Mouse (Mus musculus) liver, embryonic 16.5 days (tissue): Measurements from ENCODE around the gene Tie1. TPM values are rescaled to one million over a fixed set of nuclear protein-coding genes. Genes with fewer than 3 reads are reported as not detected.

Experiments used
- ATAC-seq: fragments of 200-750 bp; cut with Nextera tagmentation; 2 replicates; pipeline ENCODE4 v1.8.0; 2017; ENCODE audit warnings: low read depth, mild to moderate bottlenecking, moderate number of reproducible peaks, moderate library complexity
- H3K27ac ChIP-seq: fragments of 300-500 bp; sonication (generic); 2 replicates; pipeline ENCODE4 v1.5.1; 2014; ENCODE audit warnings: mild to moderate bottlenecking, low read length
- H3K27me3 ChIP-seq: fragments of 300-500 bp; sonication (generic); 2 replicates; pipeline ENCODE4 v1.6.1; 2014; ENCODE audit warnings: low read depth, low read length, mixed read lengths; ENCODE audit not compliant: control insufficient read depth, insufficient read depth
- H3K36me3 ChIP-seq: fragments of 300-500 bp; sonication (generic); 2 replicates; pipeline ENCODE4 v1.6.1; 2014; ENCODE audit warnings: mild to moderate bottlenecking; ENCODE audit not compliant: control insufficient read depth, insufficient read depth
- H3K4me1 ChIP-seq: fragments of 300-500 bp; sonication (generic); 2 replicates; pipeline ENCODE4 v1.6.1; 2014; ENCODE audit warnings: low read depth, low read length, mixed read lengths; ENCODE audit not compliant: control insufficient read depth
- H3K4me2 ChIP-seq: fragments of 300-500 bp; sonication (generic); 2 replicates; pipeline ENCODE4 v1.6.1; 2014; ENCODE audit warnings: low read depth, low read length, mixed read lengths
- H3K4me3 ChIP-seq: fragments of 300-500 bp; sonication (generic); 2 replicates; pipeline ENCODE4 v1.5.1; 2014; ENCODE audit warnings: low read depth, mild to moderate bottlenecking, low read length
- H3K9ac ChIP-seq: fragments of 300-500 bp; sonication (generic); 2 replicates; pipeline ENCODE4 v1.6.1; 2014; ENCODE audit warnings: low read depth, low read length
- H3K9me3 ChIP-seq: fragments of 300-500 bp; sonication (generic); replicated peaks from 2 replicates; pipeline ENCODE4 v1.6.1; 2016; ENCODE audit warnings: low read length; ENCODE audit not compliant: control insufficient read depth
- WGBS: fragments of 180-500 bp; shearing (Covaris S2); extraction: QIAGEN DNeasy Blood & Tissue Kit; methylation state at CpG from one replicate; pipeline ENCODE4 v1.1.7; 2014; ENCODE audit not compliant: insufficient replicate concordance; 5-methylcytosine and 5-hydroxymethylcytosine counted together
- polyA plus RNA-seq: library from polyadenylated mRNA; unstranded; fragments of >200 nt; fragmentation: Nextera tagmentation; extraction: Ambion mirVana; gene quantifications from 2 replicates; pipeline ENCODE4 v1.2.1, GENCODE M21; 2015

The Tie1 gene
- polyA plus RNA-seq, 1 experiment from 2014 or later, result 7.9 TPM

GRCm38 (mm10) chr4:118427768-118428451, 62.0 kb downstream of the Tie1 start, which contains the start of gene Elovl1:
Elovl1 (plus strand) TSS chr4:118428093.
- peak within 1 kb of the TSS; percentile 82 for H3K4me3 ChIP-seq
- WGBS, result 0% methylated on average over 28 of the region's 31 CpGs
- H3K27ac ChIP-seq, result peak within 1 kb of the TSS; percentile 92
- H3K27me3 ChIP-seq, result no peaks in the 10 kb centered on the region
- H3K36me3 ChIP-seq, result peaks cover 29% of the 10 kb centered on the region
- peak; percentile 91 for ATAC-seq
- H3K4me1 ChIP-seq, result peaks cover 77% of the 10 kb centered on the region
- no peaks in the 10 kb centered on the region for H3K9me3 ChIP-seq
- peak within 1 kb of the TSS; percentile 96 for H3K4me2 ChIP-seq
- peak within 1 kb of the TSS; percentile 92 for H3K9ac ChIP-seq

GRCm38 (mm10) chr4:118427415-118427767, 62.5 kb downstream of the Tie1 start:
- peak overlapping the region; percentile 96 for H3K4me2 ChIP-seq
- H3K4me1 ChIP-seq, result peaks cover 74% of the 10 kb centered on the region
- H3K36me3 ChIP-seq, result peaks cover 23% of the 10 kb centered on the region
- no peaks in the 10 kb centered on the region for H3K27me3 ChIP-seq
- peak overlapping the region; percentile 92 for H3K27ac ChIP-seq
- H3K9me3 ChIP-seq, result no peaks in the 10 kb centered on the region
- ATAC-seq, result peak; percentile 1
- peak overlapping the region; percentile 92 for H3K9ac ChIP-seq
- H3K4me3 ChIP-seq, result peak overlapping the region; percentile 82
- 9% methylated on average over 5 of the region's 5 CpGs for WGBS

DNA sequence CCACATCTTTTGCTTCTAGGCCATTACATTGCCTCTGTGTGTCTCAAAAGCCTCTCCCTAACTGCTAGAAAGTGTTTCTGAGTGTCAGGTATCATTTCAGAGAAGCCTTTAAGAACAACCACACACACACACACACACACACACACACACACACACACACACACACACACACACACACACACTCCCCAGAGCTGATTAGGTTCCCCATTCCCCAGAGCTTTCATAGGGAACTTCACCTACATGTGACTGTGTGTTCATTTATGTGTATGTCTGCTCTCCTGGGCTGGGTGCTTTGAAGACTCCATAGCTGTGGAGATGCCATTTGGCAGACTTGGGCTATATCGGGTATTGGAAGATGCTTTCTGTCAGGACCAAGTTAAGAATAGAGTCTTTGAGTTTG, 64.5 kb downstream of the Tie1 start:
- H3K36me3 ChIP-seq, result peaks cover 3% of the 10 kb centered on the region

GRCm38 (mm10) chr4:118424541-118425160, 65.2 kb downstream of the Tie1 start:
- Histone ChIP-seq H3K9me3 (no peaks in the 10 kb centered on the region), H3K27ac (peak overlapping the region; percentile 90), H3K27me3 (no peaks in the 10 kb centered on the region), H3K9ac (peak overlapping the region; percentile 40; the same call in 1 of the 2 replicates), H3K36me3 (peaks cover 2% of the 10 kb centered on the region; the same call in 1 of the 2 replicates), H3K4me3 (no peak overlapping the region), H3K4me1 (peaks cover 54% of the 10 kb centered on the region), H3K4me2 (peak overlapping the region; percentile 37)
- 16% methylated on average over 4 of the region's 4 CpGs for WGBS
- peak; percentile 60 for ATAC-seq

More for the DNA sequence above, 64.5 kb downstream of the Tie1 start:
- Histone ChIP-seq H3K9ac (no peak overlapping the region), H3K9me3 (no peaks in the 10 kb centered on the region), H3K4me1 (peaks cover 61% of the 10 kb centered on the region), H3K27me3 (no peaks in the 10 kb centered on the region), H3K4me3 (no peak overlapping the region), H3K27ac (peak overlapping the region; percentile 90), H3K4me2 (no peak overlapping the region)
- no peak for ATAC-seq
- WGBS, result 79% methylated on average over 1 of the region's 1 CpGs

GRCm38 (mm10) chr4:118421384-118421783, 68.5 kb downstream of the Tie1 start:
- ATAC-seq, result no peak
- Histone ChIP-seq H3K4me2 (no peak overlapping the region), H3K9me3 (no peaks in the 10 kb centered on the region), H3K36me3 (peaks cover 15% of the 10 kb centered on the region), H3K9ac (no peak overlapping the region), H3K27ac (no peak overlapping the region), H3K4me3 (no peak overlapping the region), H3K4me1 (peaks cover 25% of the 10 kb centered on the region), H3K27me3 (no peaks in the 10 kb centered on the region)
- WGBS, result 89% methylated on average over 3 of the region's 3 CpGs

Other genes starting within 250 kb of the Tie1 start
- gene Ptprf, start 198.7 kb downstream of the Tie1 start, polyA plus RNA-seq, result 12.0 and 14.3 TPM in 2 replicates
- gene Szt2, start 80.8 kb downstream of the Tie1 start, polyA plus RNA-seq, result 2.1 and 3.1 TPM in 2 replicates
- gene Med8, start 80.7 kb downstream of the Tie1 start, polyA plus RNA-seq, result 60.9 and 64.3 TPM in 2 replicates
- gene Elovl1, start 62.0 kb downstream of the Tie1 start, polyA plus RNA-seq, result 79.5 and 85.1 TPM in 2 replicates
- 149 and 164 TPM in 2 replicates for gene Cdc20, start 52.7 kb downstream of the Tie1 start, polyA plus RNA-seq
- 6.1 and 7.3 TPM in 2 replicates for gene Mpl, start 32.5 kb downstream of the Tie1 start, polyA plus RNA-seq
- 6.3 and 8.8 TPM in 2 replicates for gene 2610528J11Rik, start 36.9 kb upstream of the Tie1 start, polyA plus RNA-seq
- 2.7 and 3.2 TPM in 2 replicates for gene Tmem125, start 54.0 kb upstream of the Tie1 start, polyA plus RNA-seq
- gene Cfap57, start 130.7 kb upstream of the Tie1 start, polyA plus RNA-seq, result 0.74 and 0.91 TPM in 2 replicates
- 55.9 and 58.3 TPM in 2 replicates for gene Ebna1bp2, start 130.7 kb upstream of the Tie1 start, polyA plus RNA-seq
- gene Olfr62, start 168.9 kb upstream of the Tie1 start, polyA plus RNA-seq, result not detected in 2 replicates
- gene Olfr1342, start 202.7 kb upstream of the Tie1 start, polyA plus RNA-seq, result not detected in 2 replicates
- not detected in 2 replicates for gene Olfr1341, start 213.5 kb upstream of the Tie1 start, polyA plus RNA-seq
- not detected in 2 replicates for gene Olfr1340, start 230.1 kb upstream of the Tie1 start, polyA plus RNA-seq
- gene Olfr1339, start 242.1 kb upstream of the Tie1 start, polyA plus RNA-seq, result not detected in 2 replicates